Mouse (Mus musculus): ENCODE data around the gene Slc35f3. TPM values are rescaled to one million over a fixed set of nuclear protein-coding genes. Genes with fewer than 3 reads are reported as not detected.
"Not testable (repeated sequence)": the region's sequence is repeated elsewhere in the genome, so short reads cannot be mapped to it uniquely, and the experiment has no call there.

Gene Slc35f3
- total RNA-seq, 2 experiments from 2014 or later, result not detected

DNA sequence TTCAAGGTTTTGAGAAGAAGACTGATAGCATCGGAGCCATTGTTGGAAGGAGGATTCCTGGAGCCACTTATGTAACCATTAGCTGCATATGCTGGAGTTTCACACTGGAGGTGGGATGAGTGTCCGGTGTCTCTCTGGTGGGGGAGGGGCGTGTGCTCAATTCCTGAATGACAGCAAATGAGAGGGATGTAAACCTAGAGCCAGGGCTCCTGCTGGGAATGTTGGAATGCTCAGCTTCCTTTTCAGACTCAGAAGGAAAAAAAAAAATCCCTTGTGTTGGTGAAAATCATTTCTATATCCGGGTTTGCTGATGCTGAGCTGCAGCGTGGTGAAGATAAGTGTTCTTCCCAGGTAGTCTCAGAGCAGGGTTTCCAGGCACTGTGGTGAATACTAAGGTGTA is 29.4 kb downstream of the Slc35f3 start:
- no peak for DNase-seq

DNA sequence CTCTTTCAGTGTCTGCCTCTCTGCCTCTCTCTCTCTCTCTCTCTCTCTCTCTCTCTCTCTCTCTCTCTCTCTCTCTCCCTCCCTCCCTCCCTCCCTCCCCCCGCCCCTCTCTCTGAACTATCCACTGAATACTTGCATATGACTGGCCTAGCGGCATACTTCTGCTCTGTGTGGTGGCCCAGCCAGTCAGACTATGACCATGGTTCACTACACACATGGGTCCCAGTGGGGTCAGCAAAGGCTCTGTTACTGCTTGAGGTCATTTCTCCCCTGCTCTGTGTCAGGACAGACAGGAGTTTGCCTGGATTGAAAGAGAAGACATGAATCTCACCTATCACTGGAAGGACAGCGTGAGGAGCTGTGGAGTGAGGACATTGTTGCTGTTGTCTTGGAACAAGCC is 40.5 kb downstream of the Slc35f3 start:
- DNase-seq, result no peak

DNA sequence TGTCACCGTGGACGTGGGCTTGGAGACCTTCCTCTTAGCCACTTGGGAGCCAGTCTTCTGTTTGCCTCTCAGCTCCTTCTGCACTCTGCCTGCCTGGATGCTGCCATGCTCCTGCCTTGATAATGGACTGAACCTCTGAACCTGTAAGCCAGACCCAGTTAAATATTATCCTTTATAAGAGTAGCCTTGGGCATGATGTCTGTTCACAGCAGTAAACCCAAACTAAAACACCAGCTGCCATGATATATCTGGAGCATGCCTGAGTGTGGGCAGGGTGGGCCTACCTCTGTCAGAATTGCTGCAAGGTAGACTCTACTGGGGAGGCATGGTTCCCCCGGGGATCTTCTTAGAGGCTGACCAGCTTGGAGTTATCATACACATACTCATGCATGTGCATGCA is 41.0 kb downstream of the Slc35f3 start:
- DNase-seq, result no peak

DNA sequence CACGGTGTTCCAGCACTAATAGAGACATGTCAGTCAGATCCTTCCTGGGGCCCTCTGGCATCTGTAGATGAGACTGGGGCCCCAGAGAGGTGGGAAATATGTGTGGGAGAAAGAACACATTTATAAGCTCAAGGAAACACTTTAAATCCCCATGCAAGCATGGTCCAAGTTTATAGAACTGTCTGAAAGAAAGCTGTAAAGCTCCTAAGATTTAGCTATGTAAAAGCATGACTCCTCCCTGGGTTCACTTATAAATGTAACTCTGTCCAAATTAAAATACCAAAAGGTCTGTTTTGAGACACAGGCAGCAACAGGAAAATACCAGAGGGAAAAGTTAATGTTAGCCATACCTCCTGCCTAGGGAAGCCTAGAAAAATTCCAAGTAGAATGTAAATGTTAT is 42.8 kb downstream of the Slc35f3 start:
- DNase-seq, result no peak

DNA sequence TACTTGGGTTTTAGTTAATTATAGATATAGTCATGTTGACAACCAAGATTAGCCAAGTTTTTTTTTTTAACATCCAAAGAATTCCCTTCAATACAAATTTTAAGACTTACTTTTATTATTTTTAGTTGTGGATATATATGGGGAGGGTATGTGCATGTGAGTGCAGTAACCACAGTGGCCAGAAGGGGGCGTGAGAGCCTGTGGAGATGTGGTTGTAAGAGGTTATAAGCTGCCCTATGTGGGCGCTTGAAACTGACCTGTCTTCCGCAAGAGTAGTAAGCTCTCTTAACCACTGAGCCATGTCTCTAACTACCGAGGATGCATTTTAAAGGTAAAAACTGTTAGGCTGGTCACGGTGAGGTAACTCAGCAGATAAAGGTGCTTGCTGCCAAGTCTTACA is 45.1 kb downstream of the Slc35f3 start:
- no peak for DNase-seq

DNA sequence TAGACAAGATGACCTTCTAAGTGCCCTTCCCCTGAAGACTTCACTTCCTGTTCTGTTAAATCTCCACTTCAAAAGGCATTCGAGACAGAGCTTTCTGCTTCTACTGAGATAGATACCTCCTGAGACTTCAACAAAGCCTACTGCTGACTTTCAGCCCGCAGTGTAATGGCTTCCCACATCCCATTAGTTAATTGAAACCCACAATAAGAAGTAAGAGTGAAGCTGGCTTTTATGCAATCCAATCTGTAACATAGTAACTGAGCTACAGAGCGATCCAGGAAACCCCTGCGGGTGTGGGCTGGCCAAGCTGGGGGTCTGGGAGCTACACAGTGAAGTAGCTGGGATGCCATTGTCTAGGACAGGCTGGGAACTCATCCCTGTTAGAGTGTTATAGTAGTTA is 46.7 kb downstream of the Slc35f3 start:
- no peak for DNase-seq

DNA sequence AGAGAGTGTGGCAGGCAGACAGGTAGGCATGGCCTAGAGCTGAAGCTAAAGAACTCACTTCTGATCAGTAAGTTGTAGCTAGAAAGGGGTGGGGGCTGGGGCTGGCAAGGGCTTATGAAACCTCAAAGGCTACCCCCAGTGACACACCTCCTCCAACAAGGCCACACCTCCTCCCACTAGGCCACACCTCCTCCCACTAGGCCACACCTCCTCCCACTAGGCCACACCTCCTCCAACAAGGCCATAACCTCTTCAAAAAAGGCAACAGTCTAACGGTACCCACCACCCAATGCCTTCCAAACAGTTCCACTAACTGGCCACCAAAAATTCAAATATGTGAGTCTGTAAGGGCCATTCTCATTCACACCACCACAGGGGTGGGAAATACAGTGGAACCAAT is 54.9 kb downstream of the Slc35f3 start:
- DNase-seq, result no peak

DNA sequence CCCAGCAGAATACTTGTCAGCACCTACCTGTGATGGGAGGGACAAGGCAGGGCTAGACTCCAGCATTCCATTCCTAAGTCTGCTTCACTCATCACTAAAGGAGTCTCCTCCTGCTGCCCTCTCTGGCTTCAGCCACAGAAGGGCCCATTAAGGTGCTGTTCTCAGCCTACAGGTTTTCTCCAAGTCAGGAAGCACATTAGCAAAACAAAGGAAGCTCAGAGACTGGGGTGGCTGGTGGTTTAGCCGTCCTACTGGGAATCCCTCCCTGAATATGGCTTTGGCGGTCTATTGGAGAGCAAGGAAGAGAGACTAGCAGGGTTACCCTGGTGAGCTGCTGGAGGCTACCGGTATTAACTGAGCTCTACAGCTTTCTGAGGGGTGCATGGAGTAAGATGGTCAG is 59.6 kb downstream of the Slc35f3 start:
- no peak for DNase-seq

DNA sequence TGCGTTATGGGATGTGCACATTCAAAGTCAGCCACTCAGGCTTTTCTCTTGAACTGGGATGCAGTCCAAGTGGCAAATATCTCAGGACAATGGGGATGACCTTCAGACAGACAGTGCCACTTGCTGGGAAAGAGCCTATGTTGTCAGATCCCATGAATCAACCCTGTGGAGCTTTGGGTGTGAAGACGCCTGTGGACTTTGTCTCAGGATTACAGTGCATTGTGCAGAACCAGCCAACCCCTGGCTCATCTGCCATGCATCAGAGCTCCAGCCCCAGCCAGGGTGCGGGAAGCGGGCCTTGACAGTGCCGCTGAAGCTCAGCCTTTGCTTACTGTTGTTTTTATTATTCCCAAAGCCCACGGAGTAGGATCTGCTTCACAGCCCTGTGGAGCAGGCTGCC is 60.9 kb downstream of the Slc35f3 start:
- DNase-seq, result no peak

DNA sequence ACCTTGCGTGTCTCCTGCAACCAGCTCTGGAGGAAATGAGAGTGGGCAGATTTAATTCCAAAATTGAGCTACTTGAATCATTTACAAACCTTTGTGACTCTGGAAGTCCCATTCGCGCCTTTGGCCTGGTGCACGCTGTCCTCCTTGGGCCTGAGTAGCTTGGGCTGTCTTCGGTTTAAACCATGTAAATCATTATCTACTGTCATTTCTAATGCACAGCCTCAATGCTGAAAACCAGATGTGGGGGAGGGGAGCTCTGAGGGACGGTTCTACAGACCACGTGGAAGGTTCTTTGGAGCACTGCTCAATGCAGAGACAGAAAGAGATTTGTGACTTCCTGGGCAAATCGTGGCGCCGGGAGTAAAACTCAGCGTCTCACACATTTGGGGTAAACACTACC is 61.7 kb downstream of the Slc35f3 start:
- DNase-seq, result no peak

DNA sequence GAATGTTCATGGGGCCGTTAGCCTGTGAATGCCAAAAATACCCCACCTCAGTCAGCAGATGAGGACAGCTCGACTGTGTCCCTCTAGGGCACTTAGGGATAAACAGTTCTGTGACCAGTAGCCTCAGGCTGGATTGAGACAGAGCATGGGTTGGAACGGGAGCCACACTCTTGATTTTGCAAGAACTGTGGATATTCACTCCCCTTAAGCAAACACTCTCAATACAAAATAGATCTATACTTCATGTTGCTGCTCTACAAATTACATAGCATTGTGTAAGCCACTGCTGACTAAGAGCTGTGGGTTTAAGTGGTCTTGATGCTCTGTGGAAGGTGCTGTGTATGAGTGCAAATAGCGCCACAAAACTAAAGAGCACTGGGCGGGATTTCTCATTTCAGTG is 62.3 kb downstream of the Slc35f3 start:
- no peak for DNase-seq

DNA sequence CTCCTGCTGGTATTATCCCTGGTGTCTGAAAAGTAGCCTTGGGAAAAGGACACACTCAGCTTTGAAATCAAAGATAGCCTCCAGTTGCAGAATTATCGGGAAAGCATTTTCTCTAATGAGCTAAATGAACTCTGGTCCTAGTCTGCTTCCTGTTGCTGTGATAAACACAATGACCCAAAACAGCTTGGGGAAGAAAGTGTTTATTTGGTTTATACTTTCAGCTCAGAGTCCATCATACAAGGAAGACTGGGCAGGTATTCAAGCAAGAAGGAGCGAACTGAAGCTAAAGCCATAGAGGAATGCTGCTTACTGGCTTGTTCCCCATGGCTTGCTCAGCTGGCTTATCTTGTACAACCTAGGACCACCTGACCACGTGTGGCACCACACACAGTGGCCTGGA is 67.9 kb downstream of the Slc35f3 start:
- DNase-seq, result no peak

DNA sequence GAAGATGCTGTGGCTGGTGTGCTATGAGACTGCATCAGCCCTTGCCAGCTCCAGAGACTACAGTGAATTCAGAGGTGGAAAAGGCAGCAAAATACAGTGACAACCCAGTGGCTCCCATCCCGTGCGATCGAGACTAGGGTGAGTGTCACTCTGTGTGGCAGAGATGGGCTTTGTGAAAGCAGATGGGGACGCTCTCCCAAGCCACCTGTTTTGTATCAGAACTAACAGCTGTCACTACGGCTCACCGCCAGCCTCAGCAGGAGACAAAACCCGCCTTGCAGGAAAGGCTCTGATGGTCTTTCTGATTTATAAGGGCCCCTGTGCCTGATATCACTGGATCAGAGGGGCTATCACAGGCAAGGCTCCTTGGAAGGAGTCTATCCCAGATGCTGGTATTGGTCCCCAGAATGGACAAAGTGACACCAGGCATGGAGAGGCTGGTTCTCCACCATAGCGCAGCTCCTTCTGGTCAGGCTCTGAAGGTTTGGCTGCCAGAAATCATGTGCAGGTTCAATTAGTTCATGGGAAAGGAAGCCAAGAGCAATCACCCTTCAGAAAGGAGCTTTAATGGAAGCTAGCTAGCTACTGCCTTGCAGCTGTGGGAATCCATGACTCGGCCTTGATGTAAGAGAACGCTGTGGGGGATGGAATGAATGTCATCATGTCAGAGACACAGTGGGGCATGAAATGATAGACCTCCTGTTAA is 70.1 kb downstream of the Slc35f3 start:
- DNase-seq, result no peak

DNA sequence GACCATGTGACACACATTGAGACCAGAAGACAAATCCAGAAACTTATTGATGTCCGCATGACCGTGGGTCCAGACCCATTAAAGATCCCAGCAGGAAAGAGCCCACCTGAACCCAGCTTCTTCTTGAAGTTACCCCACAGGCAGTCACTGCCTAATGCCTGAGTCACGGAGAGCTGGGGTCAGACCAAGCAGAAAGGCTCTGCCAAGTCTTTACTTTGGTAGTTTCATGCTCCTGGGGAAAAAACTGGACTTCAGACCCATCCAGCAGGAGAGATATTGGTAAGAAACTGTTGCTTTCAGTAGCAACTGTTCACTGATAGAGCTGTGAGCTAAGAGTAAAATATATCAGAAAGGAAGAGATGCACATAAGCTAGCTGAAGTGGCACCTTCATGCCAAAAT is 73.5 kb downstream of the Slc35f3 start:
- DNase-seq, result no peak

DNA sequence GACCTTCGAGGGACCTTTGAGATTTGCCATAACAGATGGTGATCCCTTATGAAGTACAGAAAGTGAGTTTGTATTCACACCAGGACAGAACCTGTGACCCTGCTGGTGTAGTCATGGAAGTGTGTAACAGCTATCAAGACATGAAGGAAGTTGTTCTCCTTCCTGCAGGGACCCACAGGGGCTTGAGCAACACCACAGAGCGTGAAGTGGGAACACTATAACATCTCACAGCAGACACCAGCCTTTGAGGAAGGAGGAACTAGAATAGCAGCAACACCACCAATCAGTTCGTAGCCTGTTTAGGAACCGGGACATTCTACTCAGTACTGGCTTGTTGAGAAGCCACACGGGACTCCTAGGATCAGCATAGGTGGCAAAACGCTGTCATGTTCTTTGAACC is 81.2 kb downstream of the Slc35f3 start:
- DNase-seq, result no peak

DNA sequence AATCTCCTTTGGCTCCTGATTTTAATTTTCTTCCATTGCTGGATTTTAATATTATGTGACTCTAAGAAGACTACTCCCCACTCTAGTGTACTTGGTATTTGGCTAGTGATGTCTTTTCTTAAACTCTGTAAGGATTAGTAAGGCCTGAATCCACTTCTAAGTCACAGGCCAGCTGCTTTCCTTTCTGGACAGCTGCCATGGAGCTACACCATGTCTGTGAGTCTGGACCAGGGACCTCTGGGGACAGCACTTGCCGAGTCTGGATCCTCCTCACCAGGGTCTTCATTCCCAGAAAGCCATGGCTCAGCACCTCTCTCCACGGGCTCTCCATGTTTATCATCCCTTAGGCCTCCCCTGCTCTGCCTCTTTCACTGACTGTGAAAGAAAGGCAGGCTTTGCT is 81.8 kb downstream of the Slc35f3 start:
- no peak for DNase-seq

DNA sequence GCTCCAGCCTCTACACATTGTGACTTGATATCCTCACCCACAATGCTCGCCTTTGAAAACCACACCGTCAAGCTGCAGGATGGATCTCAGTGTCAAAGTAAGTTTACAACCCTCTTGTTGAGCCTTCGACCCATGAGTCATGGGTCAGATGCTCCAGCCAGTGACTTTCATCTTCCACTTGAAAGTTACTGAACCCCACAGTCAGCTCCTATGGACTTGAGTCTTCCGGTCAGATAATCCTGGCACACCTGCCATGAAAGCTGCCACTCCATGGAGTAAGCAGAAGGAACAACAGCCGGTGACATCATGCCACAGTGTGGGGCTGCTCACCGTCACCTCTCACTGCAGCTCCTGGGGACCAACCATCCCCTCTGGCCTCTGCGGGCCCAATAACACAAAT is 82.9 kb downstream of the Slc35f3 start:
- DNase-seq, result no peak

DNA sequence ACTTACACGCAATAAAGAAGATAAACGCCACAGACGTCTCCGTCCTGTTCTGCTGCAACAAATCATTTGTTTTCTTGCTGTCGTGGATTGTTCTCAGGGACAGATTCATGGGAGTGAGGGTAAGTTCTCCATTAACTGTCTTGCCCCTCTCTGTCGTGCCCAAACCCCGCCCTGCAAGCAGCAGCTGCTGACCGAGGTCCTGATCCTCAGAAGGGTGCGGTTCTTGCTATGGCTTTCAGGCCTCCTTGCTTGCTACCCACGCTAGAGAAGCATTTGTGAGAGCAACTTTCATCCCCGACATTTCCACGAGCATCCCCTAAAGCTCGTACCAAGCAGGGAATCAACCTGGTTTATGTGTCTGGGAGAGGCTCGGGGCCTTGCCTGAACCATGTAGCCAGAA is 83.9 kb downstream of the Slc35f3 start:
- DNase-seq, result no peak

DNA sequence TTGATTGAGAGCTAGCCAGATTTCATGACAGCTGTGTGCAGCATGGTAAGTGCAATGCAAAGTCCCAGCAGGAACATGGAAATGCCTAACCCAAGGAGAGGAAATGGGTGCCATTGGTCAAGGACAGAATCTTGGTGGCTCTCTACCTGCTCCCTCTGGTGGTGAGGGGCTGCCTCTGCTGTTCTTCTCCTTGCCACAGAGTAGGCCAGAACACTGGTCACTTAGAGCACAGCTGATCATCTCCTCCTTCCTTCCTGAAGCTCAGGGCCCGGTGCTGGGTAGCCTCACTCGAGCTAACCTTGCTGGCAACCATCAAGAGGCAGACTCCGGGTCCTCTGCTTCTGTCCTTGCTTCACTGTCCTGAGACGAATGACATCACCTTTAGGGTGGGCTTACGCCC is 84.4 kb downstream of the Slc35f3 start:
- DNase-seq, result peak in 1 of 2 experiments; percentile 2

DNA sequence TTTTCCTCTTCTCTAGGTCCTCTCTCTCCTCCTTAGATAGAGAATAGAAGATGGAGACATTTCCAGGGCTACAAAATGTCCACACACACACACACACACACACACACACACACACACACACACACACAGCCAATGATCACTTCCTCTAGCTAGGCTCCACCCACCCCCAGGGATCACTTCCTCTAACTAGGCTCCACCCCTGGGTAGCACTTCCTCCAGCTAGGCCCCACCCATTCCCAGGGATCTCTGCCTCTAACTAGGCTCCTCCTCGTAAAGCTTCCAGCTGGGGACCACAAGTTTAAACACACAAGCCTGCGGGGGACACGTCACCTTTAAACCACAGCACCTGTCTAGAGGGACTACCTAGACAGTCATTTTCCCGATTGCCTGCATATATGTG is 89.2 kb downstream of the Slc35f3 start:
- no peak for DNase-seq

DNA sequence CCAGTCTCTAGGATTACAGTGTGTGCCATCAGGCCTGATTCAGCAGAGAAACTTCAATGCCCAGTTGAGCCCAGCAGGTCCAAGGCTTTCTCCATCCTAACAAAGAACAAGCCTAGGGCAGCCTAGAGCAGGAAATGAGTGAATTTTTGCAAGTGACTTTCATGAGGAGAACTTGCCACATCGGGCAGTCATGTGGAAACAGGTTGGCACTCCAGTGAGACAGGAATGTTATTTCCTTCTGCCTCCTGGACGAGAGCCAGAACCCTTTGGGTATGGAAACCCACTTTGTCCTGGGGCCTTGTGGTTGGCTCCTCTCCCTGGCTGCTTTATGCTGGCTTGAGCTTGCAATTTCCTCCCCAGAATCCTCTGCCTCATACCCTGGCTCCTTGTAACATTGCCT is 93.2 kb downstream of the Slc35f3 start:
- no peak for DNase-seq

DNA sequence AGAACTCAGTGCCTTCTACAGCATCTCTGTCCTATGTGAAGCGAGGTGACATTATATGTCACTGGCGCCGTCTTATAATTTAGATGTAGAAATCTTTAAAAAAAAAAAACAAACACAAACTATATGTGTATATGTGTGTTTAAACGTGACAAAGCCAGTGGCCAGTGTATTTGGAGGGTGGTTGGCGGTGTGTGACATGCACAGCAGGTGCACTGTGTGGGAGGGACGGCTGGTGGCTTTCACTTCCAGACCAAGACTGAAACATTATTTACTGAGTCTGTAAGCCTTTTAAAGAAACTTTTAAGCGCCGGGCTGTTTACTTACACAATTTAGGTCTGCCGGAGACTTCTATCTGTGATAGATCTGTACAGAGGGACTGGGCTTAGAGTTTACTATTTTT is 97.0 kb downstream of the Slc35f3 start:
- no peak for DNase-seq

DNA sequence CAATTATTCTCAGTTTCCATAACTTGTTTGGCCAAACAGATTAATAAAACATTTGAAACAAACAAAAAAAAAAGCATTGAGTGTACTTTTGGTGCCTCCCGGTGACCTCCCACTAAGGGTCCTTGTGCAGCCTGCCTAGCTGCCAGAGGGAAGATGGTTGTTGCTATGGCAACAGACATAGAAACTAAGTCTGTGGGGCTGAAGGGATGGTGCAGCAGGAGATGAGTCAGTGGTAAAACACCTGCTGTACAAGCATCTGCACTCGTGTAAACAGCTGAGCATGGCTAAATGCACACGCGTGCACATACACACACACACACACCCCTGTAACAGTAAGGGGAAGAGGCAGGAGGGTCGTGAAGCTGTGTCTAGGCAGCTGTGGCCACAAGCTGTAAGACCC is 97.6 kb downstream of the Slc35f3 start:
- DNase-seq, result no peak

DNA sequence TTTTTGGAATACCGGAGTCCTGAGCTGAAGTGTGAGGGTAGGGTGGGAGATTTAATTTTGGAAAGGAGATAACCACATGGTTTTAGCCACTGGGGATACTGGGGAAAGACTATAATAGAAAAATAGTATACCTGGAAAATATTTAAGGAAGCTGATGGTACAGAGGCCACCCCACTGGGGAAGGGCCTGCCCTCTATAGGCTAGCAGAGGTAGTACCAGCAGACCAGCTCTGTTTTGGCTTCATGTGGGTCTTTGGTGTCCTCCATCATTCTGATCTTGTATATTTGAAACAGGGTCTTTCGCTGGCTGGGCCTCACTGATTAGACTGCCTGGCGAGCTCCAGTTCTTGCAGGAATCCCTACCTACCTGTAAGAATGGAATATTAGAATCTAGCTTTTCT is 100.0 kb downstream of the Slc35f3 start:
- DNase-seq, result peak in 1 of 2 experiments; percentile 5

DNA sequence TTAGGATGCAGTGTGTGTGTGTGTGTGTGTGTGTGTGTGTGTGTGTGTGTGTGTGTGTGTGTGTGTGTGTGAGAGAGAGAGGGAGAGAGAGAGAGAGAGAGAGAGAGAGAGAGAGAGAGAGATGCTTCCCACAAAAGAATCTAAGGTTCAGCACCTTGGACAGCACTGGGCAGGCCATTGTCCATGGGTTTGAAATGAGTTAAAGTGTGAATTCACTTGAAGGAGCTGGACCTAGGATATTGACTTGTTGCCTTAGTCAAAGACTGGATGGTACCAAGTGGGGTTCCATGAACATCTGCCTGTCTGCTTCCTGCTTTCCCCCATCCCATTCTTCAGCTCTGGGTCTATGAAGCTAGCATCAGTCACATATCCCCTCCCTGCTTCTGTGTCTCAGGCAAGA is 106.2 kb downstream of the Slc35f3 start:
- DNase-seq, result not testable (repeated sequence)

All from heart, adult 18-20 months (tissue).